Mouse (Mus musculus): ENCODE measurements around the gene Rbm19. TPM values are rescaled to one million over a fixed set of nuclear protein-coding genes. Genes with fewer than 3 reads are reported as not detected.

Gene Rbm19
- total and polyA plus RNA-seq, 3 experiments = 66.3 to 74.3 TPM; not detected in 1

- no peak for DNase-seq (ENCODE audit: low read depth, low spot score)
- TF ChIP-seq SMC3 (IDR thresholded peaks at IDR 0.05; ENCODE audit: low read depth, low read length) (no peak), RAD21 (IDR thresholded peaks at IDR 0.05; ENCODE audit: low read depth, low read length) (no peak), TCF12 (IDR thresholded peaks at IDR 0.05; ENCODE audit: low read depth, low read length) (no peak), KAT2A (conservative IDR thresholded peaks at IDR 0.05; ENCODE audit: low read depth, low read length) (no peak)
- Histone ChIP-seq H3K27me3 (ENCODE audit: control insufficient read depth in 1 of 2, insufficient read depth in 2 of 2, low read length in 2 of 2) (no peaks in the 10 kb centered on the region), H3K9ac (ENCODE audit: control insufficient read depth, low read depth, low read length, poor library complexity, severe bottlenecking) (no peak overlapping the region), H3K79me2 (ENCODE audit: control insufficient read depth, insufficient read depth, low read length, poor library complexity) (peaks cover 4% of the 10 kb centered on the region), H3K9me3 (replicated peaks; ENCODE audit: insufficient read depth, low read length) (no peaks in the 10 kb centered on the region), H3K4me3 (ENCODE audit: control insufficient read depth in 1 of 2, insufficient read depth in 1 of 2, low read depth in 2 of 2, low read length in 2 of 2) (no peak overlapping the region), H3K27ac (ENCODE audit: control insufficient read depth, low read depth, low read length) (0 out of 2 replicates have a peak overlapping the region, but pooled peaks have one; percentile 18), H3K4me1 (ENCODE audit: control insufficient read depth in 1 of 2, insufficient read depth in 2 of 2, low read length in 2 of 2) (peaks cover 16 to 39% of the 10 kb centered on the region in 2 experiments), H3K36me3 (ENCODE audit: control insufficient read depth in 1 of 2, insufficient read depth in 2 of 2, low read length in 2 of 2) (peaks cover 0 to 35% of the 10 kb centered on the region in 2 experiments; a peak in 3 of 4 replicates)
Measured at GRCm38 (mm10) chr5:120138406-120138805, 22.1 kb downstream of the Rbm19 start.

- Histone ChIP-seq H3K9ac (ENCODE audit: control insufficient read depth, low read depth, low read length, poor library complexity, severe bottlenecking) (no peak overlapping the region), H3K27ac (ENCODE audit: control insufficient read depth, low read depth, low read length) (no peak overlapping the region), H3K79me2 (ENCODE audit: control insufficient read depth, insufficient read depth, low read length, poor library complexity) (peaks cover 4% of the 10 kb centered on the region), H3K27me3 (ENCODE audit: control insufficient read depth in 1 of 2, insufficient read depth in 2 of 2, low read length in 2 of 2) (no peaks in the 10 kb centered on the region), H3K4me3 (ENCODE audit: control insufficient read depth in 1 of 2, insufficient read depth in 1 of 2, low read depth in 2 of 2, low read length in 2 of 2) (no peak overlapping the region), H3K4me1 (ENCODE audit: control insufficient read depth in 1 of 2, insufficient read depth in 2 of 2, low read length in 2 of 2) (peaks cover 16 to 37% of the 10 kb centered on the region in 2 experiments), H3K9me3 (replicated peaks; ENCODE audit: insufficient read depth, low read length) (no peaks in the 10 kb centered on the region), H3K36me3 (ENCODE audit: control insufficient read depth in 1 of 2, insufficient read depth in 2 of 2, low read length in 2 of 2) (peaks cover 1 to 33% of the 10 kb centered on the region in 2 experiments; a peak in 3 of 4 replicates)
- TF ChIP-seq UBTF (IDR thresholded peaks at IDR 0.05; ENCODE audit: borderline replicate concordance, insufficient read depth, low read depth, low read length) (no peak), ZKSCAN1 (IDR thresholded peaks at IDR 0.05; ENCODE audit: low read depth, low read length) (no peak), MAX (IDR thresholded peaks at IDR 0.05; ENCODE audit: low read length) (no peak), MAFK (IDR thresholded peaks at IDR 0.05; ENCODE audit: borderline replicate concordance, low read depth, low read length) (no peak), RAD21 (IDR thresholded peaks at IDR 0.05; ENCODE audit: low read depth, low read length) (no peak), GABPA (IDR thresholded peaks at IDR 0.05; ENCODE audit: low read depth, low read length) (no peak), TCF12 (IDR thresholded peaks at IDR 0.05; ENCODE audit: low read depth, low read length) (no peak), EP300 (IDR thresholded peaks at IDR 0.05; ENCODE audit: low read depth in 1 of 2, low read length in 2 of 2) (no peak), GATA1 (IDR thresholded peaks at IDR 0.05; ENCODE audit: low read depth, low read length) (no peak), KAT2A (conservative IDR thresholded peaks at IDR 0.05; ENCODE audit: low read depth, low read length) (no peak), POLR2AphosphoS5 (IDR thresholded peaks at IDR 0.05; ENCODE audit: borderline replicate concordance, low read depth, low read length) (no peak), CTCF (IDR thresholded peaks at IDR 0.05 in 2 of 3, conservative IDR thresholded peaks at IDR 0.05 in 1 of 3; ENCODE audit: control insufficient read depth in 1 of 3, insufficient read depth in 1 of 3, low read depth in 2 of 3, low read length in 3 of 3, poor library complexity in 1 of 3, severe bottlenecking in 1 of 3) (no peak), USF1 (IDR thresholded peaks at IDR 0.05; ENCODE audit: low read depth, low read length) (no peak)
- no peak for DNase-seq (ENCODE audit: low read depth, low spot score)
Measured at GRCm38 (mm10) chr5:120139224-120139623, 23.0 kb downstream of the Rbm19 start.

- no peaks in the 10 kb centered on the region for H3K79me2 ChIP-seq (ENCODE audit: control insufficient read depth, insufficient read depth, low read length, poor library complexity)
- peak; percentile 48 for DNase-seq (ENCODE audit: low read depth, low spot score)
- no peaks in the 10 kb centered on the region for H3K4me1 ChIP-seq (ENCODE audit: control insufficient read depth in 1 of 2, insufficient read depth in 2 of 2, low read length in 2 of 2)
- TF ChIP-seq SMC3 (IDR thresholded peaks at IDR 0.05; ENCODE audit: low read depth, low read length) (peak; percentile 33; the same call in 1 of the 2 replicates), GATA1 (IDR thresholded peaks at IDR 0.05; ENCODE audit: low read depth, low read length) (no peak), TBP (IDR thresholded peaks at IDR 0.05; ENCODE audit: low read depth, low read length) (no peak), USF1 (IDR thresholded peaks at IDR 0.05; ENCODE audit: low read depth, low read length) (no peak), MYC (IDR thresholded peaks at IDR 0.05; ENCODE audit: low read depth, low read length) (no peak), ZKSCAN1 (IDR thresholded peaks at IDR 0.05; ENCODE audit: low read depth, low read length) (no peak), CTCF (IDR thresholded peaks at IDR 0.05 in 2 of 3, conservative IDR thresholded peaks at IDR 0.05 in 1 of 3; ENCODE audit: control insufficient read depth in 1 of 3, insufficient read depth in 1 of 3, low read depth in 2 of 3, low read length in 3 of 3, poor library complexity in 1 of 3, severe bottlenecking in 1 of 3) (peak; percentile 68 to 91 (median 85)), HCFC1 (IDR thresholded peaks at IDR 0.05; ENCODE audit: low read depth, low read length) (no peak), MYB (IDR thresholded peaks at IDR 0.05; ENCODE audit: low read depth, low read length) (no peak), NELFE (IDR thresholded peaks at IDR 0.05; ENCODE audit: low read depth, low read length) (no peak)
- H3K9me3 ChIP-seq (replicated peaks; ENCODE audit: insufficient read depth, low read length) = no peaks in the 10 kb centered on the region
- peaks cover 0 to 2% of the 10 kb centered on the region in 2 experiments; a peak in 1 of 4 replicates for H3K36me3 ChIP-seq (ENCODE audit: control insufficient read depth in 1 of 2, insufficient read depth in 2 of 2, low read length in 2 of 2)
- no peak overlapping the region for H3K9ac ChIP-seq (ENCODE audit: control insufficient read depth, low read depth, low read length, poor library complexity, severe bottlenecking)
- H3K27ac ChIP-seq (ENCODE audit: control insufficient read depth, low read depth, low read length) = no peak overlapping the region
- H3K27me3 ChIP-seq (ENCODE audit: control insufficient read depth in 1 of 2, insufficient read depth in 2 of 2, low read length in 2 of 2) = no peaks in the 10 kb centered on the region
- no peak overlapping the region for H3K4me3 ChIP-seq (ENCODE audit: control insufficient read depth in 1 of 2, insufficient read depth in 1 of 2, low read depth in 2 of 2, low read length in 2 of 2)
Measured at GRCm38 (mm10) chr5:120143941-120144340, 27.7 kb downstream of the Rbm19 start.
